Mouse (Mus musculus) frontal cortex, adult (tissue): ENCODE data around the gene Axin1.
A peak's percentile ranks its signal among the peaks of the same experiment; 100 is the strongest.
"Not testable (repeated sequence)": the region's sequence is repeated elsewhere in the genome, so short reads cannot be mapped to it uniquely, and the experiment has no call there.

ENCODE experiments used
- ATAC-seq: cut with Nextera tagmentation; 2 replicates; pipeline ENCODE4 v1.9.2; 2017; ENCODE audit warnings: mild to moderate bottlenecking, moderate library complexity, mixed read lengths; ENCODE audit not compliant: low TSS enrichment

The Axin1 gene

DNA sequence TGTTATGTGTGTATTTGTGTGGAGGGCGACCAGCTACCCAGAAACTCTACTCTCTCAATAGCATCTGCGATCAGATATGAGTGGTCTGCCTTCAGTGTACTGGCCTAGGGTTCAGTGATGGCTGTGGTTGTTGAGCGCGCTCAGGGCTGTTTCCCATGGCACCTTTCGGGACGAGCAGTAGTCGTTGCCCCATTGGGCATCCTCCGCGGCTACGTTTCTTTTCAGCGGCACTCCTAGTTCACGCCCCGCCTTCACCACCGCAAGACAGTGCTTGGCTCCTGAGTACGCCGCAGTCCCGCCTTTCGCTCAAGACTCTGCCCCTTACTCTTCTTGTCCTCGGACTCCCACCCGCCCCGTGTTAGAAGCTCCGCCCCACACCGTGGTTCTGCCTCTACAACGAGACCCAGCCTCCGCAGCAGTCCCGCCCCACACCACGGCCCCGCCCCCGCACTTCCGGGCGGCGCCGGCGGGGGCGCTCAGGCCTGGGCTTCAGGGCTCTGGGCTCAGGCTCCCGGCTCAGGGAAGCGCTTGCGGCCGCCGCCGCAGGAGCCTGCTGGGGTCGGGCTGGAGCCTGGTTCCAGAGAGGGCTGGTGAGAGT, at the start of gene Axin1:
Axin1 (plus strand) TSS at position 450 of the 598 bp plus-strand sequence.
- ATAC-seq: peak; percentile 93

DNA sequence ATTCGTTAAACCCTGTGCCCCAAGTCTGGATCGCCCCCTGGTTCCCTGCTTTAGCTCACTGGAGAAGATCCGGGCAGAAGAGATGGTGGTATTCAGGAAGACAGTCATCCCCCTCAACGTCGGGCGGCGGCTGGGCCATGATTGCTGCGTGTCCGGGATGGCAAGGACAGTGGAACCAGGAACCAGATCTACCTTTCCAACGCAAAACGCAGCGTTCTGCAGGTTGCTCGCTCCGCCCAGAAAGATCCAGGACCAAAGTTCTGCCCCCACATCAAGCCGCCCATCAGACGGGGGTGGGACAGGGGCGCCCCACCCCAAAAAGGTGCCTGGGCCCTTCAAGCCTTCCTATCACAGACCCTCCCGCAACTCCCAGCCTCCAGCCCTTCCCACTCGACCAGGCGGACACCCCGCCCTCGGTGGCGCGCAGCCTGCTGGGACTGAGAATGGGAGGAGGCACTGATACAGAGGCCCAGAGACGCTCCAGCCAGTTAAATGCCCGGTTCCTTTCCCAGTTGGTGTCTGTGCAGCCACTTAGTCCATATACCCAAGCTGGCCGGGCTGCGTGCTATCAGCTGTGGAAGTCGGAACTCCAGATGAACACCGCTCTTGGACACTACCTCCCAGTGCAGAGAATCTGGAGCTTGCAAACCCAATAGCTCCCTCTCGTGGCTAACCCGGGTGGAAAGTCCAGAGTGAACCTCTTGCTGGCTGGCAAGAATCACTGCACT, 48.4 kb upstream of the Axin1 start, which contains the start of gene Decr2:
Decr2 (minus strand) TSS at position 433 of the 728 bp plus-strand sequence.
- ATAC-seq: peak; percentile 94

DNA sequence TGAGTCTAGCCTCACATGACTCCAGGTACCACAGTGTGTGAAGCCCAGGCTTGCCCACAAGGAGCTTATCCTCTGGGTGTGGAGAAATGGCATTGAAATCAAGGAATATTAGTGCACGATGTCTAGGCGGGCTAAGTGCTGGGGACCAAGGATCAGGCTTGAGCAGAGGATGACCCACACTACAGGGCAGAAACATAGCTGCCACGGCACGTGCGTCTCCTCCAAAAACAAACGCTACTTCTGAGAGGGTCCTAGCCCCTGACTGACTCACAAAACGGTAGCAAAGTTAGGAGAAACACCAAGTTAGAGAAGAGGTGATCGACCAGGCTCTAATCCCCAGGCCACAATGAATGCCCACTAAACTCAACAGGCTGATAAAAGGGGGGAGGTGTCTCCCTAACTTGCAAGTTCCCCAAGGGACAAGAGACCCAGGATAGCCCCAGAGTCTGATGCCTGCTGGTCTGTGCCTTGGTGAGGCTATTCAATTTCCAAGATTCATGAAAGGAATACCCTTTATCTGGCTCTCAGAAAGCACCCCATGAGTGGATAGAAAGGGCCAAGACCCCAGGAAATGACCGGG, 43.9 kb upstream of the Axin1 start:
- ATAC-seq: no peak

DNA sequence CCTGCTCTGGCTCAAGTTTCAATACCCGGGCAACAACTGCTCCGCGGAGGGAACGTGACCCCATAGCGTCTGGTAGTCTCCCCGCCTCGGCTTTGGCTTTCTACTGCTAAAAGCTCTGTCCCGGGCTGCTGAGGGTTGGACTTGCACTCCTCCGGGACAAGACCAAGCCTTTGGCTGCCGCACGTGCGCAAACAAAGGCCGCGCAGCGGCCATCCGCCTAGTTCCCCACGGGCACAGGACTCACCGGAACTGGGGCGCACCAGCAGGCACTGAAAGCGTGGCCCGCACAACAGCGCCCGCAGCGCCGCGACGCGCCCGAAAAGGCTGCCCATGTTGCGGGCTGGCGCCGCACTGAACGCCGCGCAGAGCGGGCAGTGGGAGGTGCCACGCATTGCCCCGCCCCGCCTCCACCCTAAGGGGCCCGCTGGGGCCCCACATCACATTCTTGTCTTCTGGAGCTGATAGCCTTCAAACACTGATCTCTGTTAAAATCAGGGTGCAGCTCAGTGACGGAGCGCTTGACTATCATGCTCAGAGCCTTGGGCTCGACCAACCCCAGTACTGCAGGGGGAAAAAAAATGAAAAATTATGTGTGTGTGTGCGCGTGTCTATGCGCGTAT, 43.3 kb upstream of the Axin1 start, which contains the start of gene Nme4:
Nme4 (minus strand) TSS at position 482 of the 620 bp plus-strand sequence.
- ATAC-seq: peak; percentile 86

DNA sequence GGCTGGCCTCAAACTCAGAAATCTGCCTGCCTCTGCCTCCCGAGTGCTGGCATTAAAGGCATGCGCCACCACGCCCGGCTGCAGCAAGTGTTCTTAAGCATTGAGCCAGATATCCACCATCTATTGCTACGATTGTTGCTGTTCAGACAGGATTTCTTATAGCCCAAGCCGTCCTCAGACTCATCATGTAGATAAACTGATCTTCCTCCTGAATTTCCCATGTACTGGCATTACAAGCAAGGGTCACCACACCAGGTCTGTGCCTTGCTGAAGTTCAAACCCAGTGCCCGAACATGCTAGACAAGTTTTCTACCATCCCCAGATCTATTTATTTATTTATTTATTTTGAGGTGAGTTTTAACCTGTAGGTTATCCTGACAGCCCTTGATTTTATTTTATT, 40.0 kb upstream of the Axin1 start:
- no peak for ATAC-seq

DNA sequence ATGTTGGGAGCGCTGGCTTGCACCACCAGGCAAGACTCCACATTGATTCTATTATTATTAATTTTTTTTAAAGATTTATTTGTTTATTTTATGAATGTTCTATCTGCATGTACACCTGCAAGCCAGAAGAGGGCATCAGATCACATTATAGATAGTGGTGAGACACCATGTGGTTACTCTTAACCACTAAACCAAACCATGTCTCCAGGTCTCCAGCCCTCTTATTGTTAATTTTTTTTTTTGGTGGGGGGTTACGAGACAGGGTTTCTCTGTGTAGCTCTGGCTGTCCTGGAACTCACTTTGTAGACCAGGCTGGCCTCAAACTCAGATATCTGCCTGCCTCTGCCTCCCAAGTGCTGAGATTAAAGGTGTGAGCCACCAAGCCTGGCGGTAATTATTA, 39.2 kb upstream of the Axin1 start:
- ATAC-seq: not testable (repeated sequence)

DNA sequence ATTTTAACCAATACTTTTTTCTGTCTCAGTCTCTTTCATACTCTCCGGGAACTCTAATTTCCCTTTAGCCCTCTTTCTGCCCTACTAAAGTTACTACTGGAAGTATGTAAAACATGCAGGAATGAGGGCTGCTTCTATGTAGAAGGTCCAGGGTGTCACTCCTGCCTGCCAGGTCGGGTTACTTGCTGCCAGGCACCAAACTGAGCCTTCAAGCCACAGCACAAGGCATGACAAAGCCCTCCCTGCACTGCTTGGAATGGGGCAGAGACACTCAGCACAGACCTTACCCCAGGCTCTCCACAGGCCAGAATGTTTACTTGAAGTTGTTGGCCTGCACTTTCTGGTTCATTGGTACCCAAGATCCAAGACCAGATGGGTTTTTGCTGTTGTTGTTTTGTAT, 38.3 kb upstream of the Axin1 start:
- no peak for ATAC-seq

DNA sequence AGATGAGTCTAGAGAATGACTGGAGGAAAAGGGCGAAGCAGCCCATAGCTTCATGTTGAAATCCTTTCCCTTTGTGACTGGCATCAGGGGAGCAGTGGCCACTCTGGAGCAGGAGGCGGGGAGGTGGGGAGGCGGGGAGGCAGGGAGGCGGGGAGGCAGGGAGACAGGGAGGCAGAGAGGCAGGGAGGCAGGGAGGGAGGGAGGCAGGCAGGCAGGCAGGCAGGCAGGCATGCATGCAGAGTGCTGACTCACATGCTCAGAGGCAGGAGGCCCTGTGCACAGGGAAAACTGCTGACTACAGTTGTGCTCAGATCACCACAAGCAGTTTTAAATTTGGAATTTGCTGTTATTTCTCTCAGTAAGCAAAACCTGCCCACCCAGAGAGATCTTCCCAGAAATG, 37.0 kb upstream of the Axin1 start:
- ATAC-seq: peak; percentile 62; the same call in 1 of the 2 replicates

DNA sequence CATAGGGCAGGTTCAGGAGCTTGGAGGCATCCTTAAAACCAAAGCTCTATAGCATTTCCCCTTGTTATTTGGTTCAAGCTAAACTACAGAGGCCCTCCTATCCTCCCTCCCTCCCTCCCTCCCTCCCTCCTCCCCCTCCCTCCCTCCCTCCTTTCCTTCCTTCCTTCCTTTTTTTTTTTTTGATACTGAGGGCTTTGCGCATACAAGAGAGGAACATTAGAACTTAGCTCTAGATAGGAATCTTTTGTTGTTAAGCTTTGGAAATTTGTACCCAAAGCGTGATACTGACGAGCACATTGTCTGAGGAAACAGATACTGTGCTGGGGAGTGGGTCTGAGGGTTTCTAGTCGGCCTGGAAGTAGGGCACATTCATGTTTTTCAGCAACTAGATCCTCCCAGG, 32.9 kb upstream of the Axin1 start:
- ATAC-seq: no peak

DNA sequence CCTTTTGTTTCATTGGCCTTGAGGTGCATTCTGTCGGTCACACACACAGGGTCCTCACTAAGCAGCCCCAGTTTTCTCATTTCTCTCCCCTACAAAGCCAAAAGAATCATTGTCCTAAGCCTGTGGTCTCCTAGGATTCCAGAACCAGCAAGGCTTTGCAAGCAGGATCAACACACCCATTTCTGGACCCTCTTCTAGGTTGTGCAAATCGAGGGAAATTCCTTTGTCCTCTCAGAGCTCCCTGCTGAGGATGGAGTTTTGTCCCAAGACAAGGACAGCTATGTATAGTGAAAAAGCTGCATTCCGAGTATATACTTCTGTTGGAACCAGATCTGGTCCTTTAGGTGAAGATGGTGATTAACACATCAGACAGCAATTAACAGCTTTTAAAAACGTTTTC, 28.3 kb upstream of the Axin1 start:
- ATAC-seq: no peak

DNA sequence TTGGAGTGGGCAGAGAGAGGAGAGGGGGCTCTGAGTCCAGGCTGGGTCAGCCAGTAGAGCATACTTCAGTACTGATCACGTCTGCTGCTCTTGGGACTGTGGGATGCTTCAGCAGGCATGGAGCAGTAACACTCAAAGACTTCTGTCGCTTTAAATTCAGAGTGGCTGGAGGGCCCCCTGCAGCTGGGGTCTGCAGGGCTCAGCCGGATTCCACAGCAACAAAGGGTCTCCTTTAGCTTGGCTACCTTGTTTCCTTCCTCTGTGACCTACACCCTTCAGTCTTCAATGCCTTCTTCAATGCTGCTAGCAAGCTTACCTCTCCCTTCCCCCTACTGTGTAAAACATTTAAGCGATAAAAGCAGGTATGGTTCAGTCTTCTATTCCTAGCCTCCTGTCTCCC, 27.5 kb upstream of the Axin1 start:
- no peak for ATAC-seq

DNA sequence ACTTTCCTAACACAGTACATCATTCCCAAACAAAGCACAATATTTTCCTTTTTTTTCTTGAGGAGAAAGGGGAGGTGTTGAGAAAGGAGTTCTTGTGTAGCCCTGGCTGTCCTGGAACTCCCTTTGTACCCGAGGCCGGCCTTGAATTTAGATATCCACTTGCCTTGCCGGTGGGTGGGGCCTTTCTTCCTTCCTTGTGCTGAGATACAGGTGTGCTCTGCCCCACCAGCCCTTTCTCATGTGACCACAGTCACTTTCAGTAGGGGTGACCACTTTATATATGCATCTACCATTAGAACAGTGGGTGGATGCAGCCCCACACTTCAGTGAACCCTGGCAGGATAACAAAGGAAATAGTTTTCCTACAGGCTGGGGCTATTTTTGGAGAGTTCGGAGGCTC, 26.8 kb upstream of the Axin1 start:
- ATAC-seq: no peak

DNA sequence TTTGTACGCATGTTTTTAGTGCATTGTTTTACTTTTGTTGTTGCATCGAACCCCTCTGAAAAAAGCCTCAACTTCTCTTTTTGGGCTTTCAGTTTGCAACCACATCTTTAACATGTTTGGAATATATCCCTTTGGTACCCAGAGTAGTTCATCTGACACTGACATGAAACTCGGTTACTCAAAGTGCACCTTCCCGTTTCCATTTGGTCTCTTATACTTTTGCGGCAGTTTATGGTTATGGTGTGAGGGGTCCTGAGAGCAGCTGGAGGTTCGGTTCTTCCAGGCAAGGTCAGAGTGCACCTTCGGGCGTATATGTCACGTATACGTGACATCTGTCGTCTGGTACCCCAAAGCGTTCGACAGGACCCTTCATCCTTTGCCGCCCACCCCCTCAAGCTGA, 25.7 kb upstream of the Axin1 start:
- ATAC-seq: no peak

DNA sequence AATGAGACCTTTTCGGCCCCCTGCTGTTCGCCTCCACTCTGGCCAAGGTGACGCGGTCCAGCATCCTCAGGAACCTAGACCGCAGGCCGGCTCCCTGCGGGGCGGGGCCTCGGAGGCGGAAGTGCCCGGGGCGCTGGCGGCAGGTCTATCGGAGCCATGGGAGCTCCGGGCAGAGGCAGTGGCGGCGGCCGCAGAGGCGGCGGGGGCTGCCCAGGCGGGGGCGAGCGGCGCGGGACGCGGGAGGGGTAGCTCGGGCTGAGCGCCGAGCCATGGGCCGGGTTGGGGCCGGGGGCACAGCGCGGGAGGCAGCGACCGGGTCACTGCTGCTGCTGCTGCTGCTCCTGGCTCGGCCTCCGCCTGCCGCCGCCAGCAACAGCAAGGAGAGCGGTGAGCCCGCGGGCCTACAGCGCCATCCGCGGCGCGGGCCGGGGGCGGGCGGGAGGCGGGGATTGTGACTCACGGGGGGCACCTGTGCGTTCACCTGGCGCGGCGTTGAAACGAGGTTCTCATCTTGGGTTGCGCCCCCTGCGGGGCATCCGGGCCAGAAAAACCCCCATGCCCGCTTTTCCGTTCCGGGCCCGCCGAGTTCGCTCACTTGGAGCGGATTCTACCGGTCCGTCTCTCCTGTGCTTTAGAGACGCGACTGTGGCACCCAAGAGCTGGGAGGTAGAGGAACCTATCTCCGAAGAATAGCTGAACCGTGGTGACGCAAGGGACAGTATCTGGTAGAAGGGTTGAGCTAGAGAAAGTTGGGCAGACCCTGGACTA, 25.1 kb upstream of the Axin1 start, which contains the start of gene Tmem8:
Tmem8 (plus strand) TSS at position 119 of the 768 bp plus-strand sequence.
- peak; percentile 82 for ATAC-seq

DNA sequence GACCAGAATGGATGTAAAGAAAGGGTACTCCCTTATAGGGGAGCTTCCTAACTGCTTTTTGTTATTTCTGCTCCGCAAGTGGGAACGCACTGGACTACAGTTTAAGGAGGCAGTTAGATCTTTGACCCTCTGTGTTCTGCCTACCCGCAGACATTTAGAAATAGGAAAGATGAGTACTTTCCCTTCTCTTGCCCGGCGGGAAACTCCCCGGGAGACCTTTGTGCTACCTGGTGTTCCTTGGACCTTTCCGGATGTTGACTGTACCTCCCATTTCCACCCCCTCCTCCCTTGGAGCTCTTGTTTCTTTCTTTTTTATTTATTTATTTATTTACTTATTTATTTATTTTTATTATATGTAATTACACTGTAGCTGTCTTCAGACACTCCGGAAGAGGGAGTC, 24.4 kb upstream of the Axin1 start:
- 0 out of 2 replicates have a peak, but pooled peaks have one; percentile 7 for ATAC-seq

DNA sequence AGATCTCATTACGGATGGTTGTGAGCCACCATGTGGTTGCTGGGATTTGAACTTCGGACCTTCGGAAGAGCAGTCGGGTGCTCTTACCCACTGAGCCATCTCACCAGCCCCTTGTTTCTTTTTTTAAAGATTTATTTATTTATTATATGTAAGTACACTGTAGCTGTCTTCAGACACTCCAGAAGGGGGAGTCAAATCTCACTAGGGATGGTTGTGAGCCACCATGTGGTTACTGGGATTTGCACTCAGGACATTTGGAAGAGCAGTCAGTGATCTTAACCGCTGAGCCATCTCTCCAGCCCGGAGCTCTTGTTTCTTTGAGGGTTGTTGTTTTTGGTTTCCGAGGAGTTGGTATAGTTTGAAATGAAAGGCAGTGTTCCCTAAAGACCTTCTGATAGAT, 24.0 kb upstream of the Axin1 start:
- not testable (repeated sequence) for ATAC-seq

DNA sequence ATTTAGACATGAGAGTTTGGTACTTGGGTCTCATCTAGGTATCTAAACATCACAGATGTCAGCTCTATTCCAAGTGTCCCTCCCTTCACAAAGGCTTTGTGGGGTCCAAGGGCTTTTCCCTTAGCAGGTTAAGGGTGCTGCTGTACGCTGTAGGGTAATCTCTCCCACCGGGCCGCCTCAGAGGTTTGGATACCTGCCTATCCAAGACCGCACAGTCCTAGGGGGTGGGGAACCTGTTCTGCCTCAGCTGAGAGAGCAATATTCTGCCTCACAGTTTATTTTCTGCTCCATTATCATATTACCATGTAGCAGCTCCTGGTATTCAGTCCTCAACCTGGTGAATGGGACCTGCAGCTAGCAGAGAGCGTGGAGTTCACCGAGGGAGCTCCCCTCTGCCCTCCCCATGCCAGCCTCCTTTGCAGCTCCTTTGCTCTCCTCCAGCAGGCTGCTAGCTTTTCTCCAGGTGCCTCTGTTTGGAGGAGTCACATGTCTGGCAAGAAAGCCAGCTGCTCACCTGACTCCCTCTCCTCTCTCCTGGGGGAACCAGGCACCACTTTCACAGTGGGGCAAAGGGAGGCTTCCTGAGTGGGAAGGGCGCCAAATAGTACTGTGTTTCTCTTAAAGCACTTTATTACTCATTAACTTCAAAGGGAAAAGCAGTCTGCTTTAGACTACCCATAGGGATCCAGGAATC, 23.1 kb upstream of the Axin1 start:
- ATAC-seq: no peak

DNA sequence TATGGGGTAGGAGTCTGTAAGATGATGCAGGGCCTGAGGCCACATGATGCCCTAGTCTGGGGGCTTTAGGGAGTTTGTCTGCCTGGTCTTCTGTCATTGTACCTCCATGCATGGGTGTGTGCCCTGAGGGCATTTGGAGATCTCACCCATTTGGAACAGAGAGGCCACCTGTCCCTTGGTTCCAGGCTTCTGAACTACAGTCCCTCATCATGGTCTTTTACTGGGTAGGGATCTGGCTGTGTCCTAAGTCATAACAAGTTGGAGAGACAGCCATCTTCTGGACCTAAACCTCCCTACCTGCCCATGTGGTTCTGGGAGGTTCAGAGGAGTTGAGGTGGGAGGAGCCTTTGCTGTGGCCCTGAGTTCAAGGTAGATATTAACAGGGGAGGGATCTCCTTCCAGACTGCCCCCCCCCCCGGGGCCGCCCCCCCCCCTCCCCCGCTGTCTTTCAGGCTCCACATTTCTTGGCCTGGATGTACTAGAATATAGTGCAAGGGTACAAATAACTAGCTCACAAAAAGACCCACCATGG, 22.5 kb upstream of the Axin1 start:
- ATAC-seq: no peak

DNA sequence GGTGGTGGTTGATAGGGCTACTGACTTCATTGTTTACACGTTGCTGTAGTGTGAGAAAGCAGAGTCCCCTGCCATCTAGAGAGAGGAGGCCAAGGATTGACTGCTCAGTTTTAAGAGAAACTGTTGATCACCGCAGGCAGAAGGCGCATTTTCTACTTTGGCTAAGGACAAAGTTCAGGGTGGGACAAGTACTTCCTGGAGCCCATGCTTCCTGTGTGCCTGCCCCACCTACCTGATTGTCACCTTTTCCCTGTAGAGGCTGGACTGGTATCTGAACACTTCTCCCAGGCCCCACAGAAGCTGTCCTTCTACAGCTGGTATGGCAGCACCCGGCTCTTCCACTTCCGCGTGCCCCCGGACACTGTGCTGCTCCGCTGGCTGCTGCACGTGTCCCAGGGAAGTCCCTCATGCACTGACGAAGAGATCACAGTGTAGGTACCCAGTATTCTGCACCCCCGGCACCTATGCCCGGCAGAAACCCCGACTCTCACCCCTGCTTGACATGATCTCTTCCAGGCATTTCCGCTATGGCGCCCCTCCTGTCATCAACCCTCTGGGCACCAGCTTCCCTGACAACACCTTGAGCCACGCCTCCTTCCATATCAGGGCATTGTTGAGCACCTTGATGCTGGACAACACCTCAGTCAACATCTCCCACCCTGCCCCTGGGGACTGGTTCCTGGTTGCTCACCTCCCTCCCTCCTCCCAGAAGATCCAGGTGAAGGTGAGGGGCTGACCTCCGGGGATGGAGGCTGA, 21.8 kb upstream of the Axin1 start:
- no peak for ATAC-seq
